Mouse (Mus musculus): Measurements from ENCODE around the gene Chst5.

DNA sequence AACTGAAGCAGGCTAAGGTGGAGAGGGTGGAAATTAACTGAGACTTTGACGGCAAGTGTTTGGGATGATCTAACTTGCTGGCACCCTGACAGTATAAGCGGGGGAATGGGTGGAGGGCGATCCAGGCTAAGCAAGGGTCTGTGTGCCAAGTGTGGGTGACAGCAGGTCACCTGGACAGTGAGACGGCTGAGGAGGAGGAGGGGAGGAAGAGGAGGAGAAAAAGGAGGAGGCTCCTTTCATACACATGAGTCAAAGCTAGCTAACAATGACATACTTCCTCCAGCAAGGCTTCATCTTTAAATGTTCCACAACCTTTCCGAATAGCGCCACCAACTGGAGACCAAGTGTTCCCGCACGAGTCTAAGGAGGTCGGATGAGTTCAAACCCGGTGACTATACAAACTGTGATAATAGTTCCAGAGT, 13.1 kb upstream of the Chst5 start:
- TF ChIP-seq CTCF (IDR thresholded peaks at IDR 0.05; ENCODE audit: low read depth) (peak; percentile 79), EP300 (IDR thresholded peaks at IDR 0.05; ENCODE audit: low read depth) (no peak)

Data from liver, postnatal 0 days (tissue).